Comparison of ENCODE assay signal across 24 mouse cellular contexts in the genomic region with DNA sequence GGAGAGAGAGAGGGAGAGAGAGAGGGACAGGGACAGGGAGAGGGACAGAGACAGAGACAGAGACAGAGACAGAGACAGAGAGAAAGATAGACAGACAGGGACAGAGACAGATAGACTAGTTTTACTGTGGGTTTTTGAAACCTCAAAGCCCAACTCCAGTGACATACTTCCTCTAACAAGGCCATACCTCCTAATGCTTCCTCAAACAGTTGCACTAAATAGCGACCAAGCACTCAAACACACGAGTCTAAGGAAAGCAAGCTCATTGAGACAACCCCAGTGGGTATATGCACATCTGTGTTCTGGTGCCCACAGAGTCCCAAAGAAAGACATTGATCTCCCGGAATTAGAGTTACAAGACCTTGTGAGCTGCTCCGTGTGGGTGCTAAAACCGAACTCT. TPM values are rescaled to one million over a fixed set of nuclear protein-coding genes. Genes with fewer than 3 reads are reported as not detected.
DNase-seq lines count a peak whose midpoint lies in the region; ATAC-seq and TF ChIP-seq lines count a peak whose summit lies in the region.
"Had no signal": no experiment of that assay in that cellular context is flagged by ENCODE, and none has a peak within 500 bp of the region (broad histone marks: within the 10 kb centered on the region; RNA-seq: fewer than 3 reads in every experiment).

No protein-coding gene starts in this region.

- no peak for TF ChIP-seq CTCF in bone marrow macrophage, adult 2 months (IDR thresholded peaks at IDR 0.05; ENCODE audit: low read depth, low read length)

- no peak overlapping the region for H3K9ac ChIP-seq in forebrain, embryonic 11.5 days (ENCODE audit: low read length)
- H3K9ac ChIP-seq: embryonic facial prominence, embryonic 13.5 days; embryonic facial prominence, embryonic 15.5 days; forebrain, embryonic 13.5 days; forebrain, embryonic 15.5 days; forebrain, postnatal 0 days had no signal

- peaks cover 15% of the 10 kb centered on the region for H3K4me1 ChIP-seq in bone marrow macrophage, adult 2 months (ENCODE audit: control insufficient read depth, insufficient read depth, low read length)
- H3K4me1 ChIP-seq in limb, embryonic 10.5 days = no peaks in the 10 kb centered on the region
- no peaks in the 10 kb centered on the region for H3K4me1 ChIP-seq in forebrain, embryonic 11.5 days (replicated peaks; ENCODE audit: control insufficient read depth, insufficient read depth, low read length)
- H3K4me1 ChIP-seq: embryonic facial prominence, embryonic 13.5 days; embryonic facial prominence, embryonic 15.5 days; forebrain, embryonic 10.5 days; forebrain, embryonic 13.5 days; forebrain, embryonic 15.5 days had no signal

- peak; percentile 46 for ATAC-seq in granulocyte monocyte progenitor cell, adult 5-6 weeks (replicated peaks; ENCODE audit: poor library complexity, severe bottlenecking)
- ATAC-seq in megakaryocyte progenitor cell, adult 5-6 weeks (replicated peaks; ENCODE audit: poor library complexity) = peak; percentile 66
- no peak for ATAC-seq in forebrain, embryonic 11.5 days (replicated peaks; ENCODE audit: low FRiP score)
- ATAC-seq: forebrain, embryonic 13.5 days; forebrain, embryonic 15.5 days; forebrain, postnatal 0 days had no signal

- H3K4me2 ChIP-seq in forebrain, embryonic 11.5 days (ENCODE audit: low read depth, low read length, severe bottlenecking) = no peak overlapping the region
- H3K4me2 ChIP-seq: embryonic facial prominence, embryonic 13.5 days; embryonic facial prominence, embryonic 15.5 days; forebrain, embryonic 13.5 days; forebrain, embryonic 15.5 days had no signal

- no peak for DNase-seq in limb, embryonic 10.5 days (ENCODE audit: low spot score)
- no peak for DNase-seq in forebrain, embryonic 11.5 days (ENCODE audit: low spot score)
- no peak for DNase-seq in lung, postnatal 25 days (ENCODE audit: low spot score)
- DNase-seq: adrenal gland, adult 2 months; adrenal gland, postnatal 10 days; adrenal gland, postnatal 25 days; B cell, adult 2 months; cerebellum, adult 11-12 months; cerebellum, adult 2 months; cerebellum, adult 9-10 months; cerebellum, postnatal 10 days; cerebellum, postnatal 25 days; embryo, embryonic 11 days; forebrain, postnatal 0 days had no signal

- no peaks in the 10 kb centered on the region for H3K27me3 ChIP-seq in limb, embryonic 10.5 days (ENCODE audit: low read depth, poor library complexity, severe bottlenecking)
- no peaks in the 10 kb centered on the region for H3K27me3 ChIP-seq in forebrain, embryonic 11.5 days (ENCODE audit: control insufficient read depth, insufficient read depth, low read length)
- H3K27me3 ChIP-seq: embryonic facial prominence, embryonic 13.5 days; embryonic facial prominence, embryonic 15.5 days; forebrain, embryonic 13.5 days; forebrain, embryonic 15.5 days had no signal

- 88% methylated on average over 5 of the region's 5 CpGs for whole genome bisulfite sequencing in limb, embryonic 10.5 days
- 91% methylated on average over 5 of the region's 5 CpGs for WGBS in forebrain, embryonic 11.5 days

- H3K9me3 ChIP-seq in limb, embryonic 10.5 days (replicated peaks) = no peaks in the 10 kb centered on the region
- H3K9me3 ChIP-seq in forebrain, embryonic 11.5 days (ENCODE audit: control insufficient read depth, low read length) = no peaks in the 10 kb centered on the region; the same call in 1 of the 2 replicates
- H3K9me3 ChIP-seq: embryonic facial prominence, embryonic 13.5 days; embryonic facial prominence, embryonic 15.5 days; forebrain, embryonic 10.5 days; forebrain, embryonic 13.5 days; forebrain, embryonic 15.5 days had no signal

- no peak for TF ChIP-seq POLR2A in bone marrow macrophage, adult 2 months (IDR thresholded peaks at IDR 0.05; ENCODE audit: borderline replicate concordance, low read depth, low read length)

- H3K27ac ChIP-seq in bone marrow macrophage, adult 2 months (ENCODE audit: insufficient read depth, low read depth, low read length) = peak overlapping the region; percentile 75
- H3K27ac ChIP-seq in limb, embryonic 10.5 days = no peak overlapping the region
- H3K27ac ChIP-seq in forebrain, embryonic 11.5 days (ENCODE audit: low read depth, low read length) = no peak overlapping the region
- H3K27ac ChIP-seq: embryonic facial prominence, embryonic 13.5 days; embryonic facial prominence, embryonic 15.5 days; forebrain, embryonic 10.5 days; forebrain, embryonic 13.5 days; forebrain, embryonic 15.5 days had no signal

- H3K4me3 ChIP-seq in bone marrow macrophage, adult 2 months (ENCODE audit: insufficient read depth, low read length) = no peak overlapping the region
- H3K4me3 ChIP-seq in limb, embryonic 10.5 days = no peak overlapping the region
- H3K4me3 ChIP-seq in forebrain, embryonic 11.5 days (ENCODE audit: low read depth, low read length) = no peak overlapping the region
- H3K4me3 ChIP-seq: embryonic facial prominence, embryonic 13.5 days; embryonic facial prominence, embryonic 15.5 days; erythroblast, embryonic 14.5 days; forebrain, embryonic 10.5 days; forebrain, embryonic 13.5 days; forebrain, embryonic 15.5 days had no signal

- H3K36me3 ChIP-seq in limb, embryonic 10.5 days = no peaks in the 10 kb centered on the region
- no peaks in the 10 kb centered on the region for H3K36me3 ChIP-seq in forebrain, embryonic 11.5 days (ENCODE audit: control insufficient read depth, insufficient read depth, low read length)
- H3K36me3 ChIP-seq: embryonic facial prominence, embryonic 13.5 days; embryonic facial prominence, embryonic 15.5 days; forebrain, embryonic 10.5 days; forebrain, embryonic 15.5 days had no signal

RNA-seq across cellular contexts. Expression of a gene that starts 24.7 kb away (rescaled TPM):
- polyA plus RNA-seq in bone marrow macrophage, adult 2 months (2012; ENCODE audit: insufficient read depth, insufficient read length, missing spikeins) = 13.9 and 22.5 TPM in 2 replicates
- total RNA-seq in granulocyte monocyte progenitor cell, adult 5-6 weeks (2014; fragmentation: Nextera tagmentation) = 0.52 and 0.90 TPM in 2 replicates
- total RNA-seq in granulocyte monocyte progenitor cell, adult 5-6 weeks (2017) = 0.26 and 0.31 TPM in 2 replicates
- total RNA-seq in megakaryocyte progenitor cell, adult 5-6 weeks (2015) = 2.2 and 3.3 TPM in 2 replicates
- 0.29 and 1.2 TPM in 2 replicates for total RNA-seq in megakaryocyte progenitor cell, adult 5-6 weeks (2017)
- 26.6 and 37.3 TPM in 2 replicates for polyA plus RNA-seq in limb, embryonic 10.5 days (2016; fragmentation: Nextera tagmentation; extraction: Ambion mirVana)
- 35.1 and 35.3 TPM in 2 replicates for polyA plus RNA-seq in forebrain, embryonic 11.5 days (2014; fragmentation: Nextera tagmentation; extraction: Ambion mirVana)
- total RNA-seq: MEL had no signal

RNA-seq across cellular contexts. Expression of a gene that starts 32.6 kb away (rescaled TPM):
- 13.2 and 14.0 TPM in 2 replicates for polyA plus RNA-seq in bone marrow macrophage, adult 2 months (2012; ENCODE audit: insufficient read depth, insufficient read length, missing spikeins)
- 1.2 and 1.5 TPM in 2 replicates for total RNA-seq in granulocyte monocyte progenitor cell, adult 5-6 weeks (2014; fragmentation: Nextera tagmentation)
- total RNA-seq in granulocyte monocyte progenitor cell, adult 5-6 weeks (2017) = not detected in 2 replicates
- 0.96 TPM in 1 of 2 replicates, not detected in the other for total RNA-seq in megakaryocyte progenitor cell, adult 5-6 weeks (2015)
- total RNA-seq in megakaryocyte progenitor cell, adult 5-6 weeks (2017) = 0.27 TPM in 1 of 2 replicates, not detected in the other
- 25.7 and 33.5 TPM in 2 replicates for polyA plus RNA-seq in limb, embryonic 10.5 days (2016; fragmentation: Nextera tagmentation; extraction: Ambion mirVana)
- polyA plus RNA-seq in forebrain, embryonic 11.5 days (2014; fragmentation: Nextera tagmentation; extraction: Ambion mirVana) = 366 and 368 TPM in 2 replicates
- total RNA-seq: MEL had no signal
- polyA plus RNA-seq: erythroblast, embryonic 14.5 days had no signal

Comparison
In these comparisons a context has a peak if more than half of its experiments do, and no peak if none do; other contexts are left out.
1. RNA of a gene that starts 32.6 kb away (polyA plus RNA-seq): 366 to 368 TPM in forebrain, embryonic 11.5 days; 25.7 to 33.5 TPM in limb, embryonic 10.5 days and 13.2 to 14.0 TPM in bone marrow macrophage, adult 2 months; every median in the first group is over 10 times any median in the second.